Comparison of ENCODE assay signal across 24 mouse cellular contexts in the genomic region with DNA sequence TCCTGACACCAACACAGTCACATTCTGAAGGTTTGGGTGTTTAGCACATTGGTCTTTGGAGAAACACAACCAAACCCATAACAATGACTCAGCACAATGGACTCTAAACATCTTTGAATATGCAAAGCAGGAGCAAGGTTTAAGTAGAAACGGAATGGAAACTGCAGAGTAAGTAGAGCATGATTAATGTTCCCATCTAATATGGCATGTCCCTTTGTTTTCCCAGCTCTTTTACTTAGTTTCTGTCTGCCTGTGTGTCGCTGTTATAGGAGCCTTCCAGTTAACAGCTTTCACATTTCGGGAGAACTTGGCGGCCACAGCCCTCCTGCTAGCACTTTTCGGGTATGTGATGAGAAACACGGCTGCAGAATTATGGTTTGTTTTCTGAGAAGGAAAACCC.
DNase-seq lines count a peak whose midpoint lies in the region; ATAC-seq lines count a peak whose summit lies in the region.
"Had no signal": no experiment of that assay in that cellular context is flagged by ENCODE, and none has a peak within 500 bp of the region (broad histone marks: within the 10 kb centered on the region; RNA-seq: fewer than 3 reads in every experiment).

No protein-coding gene starts in this region.

- peak; percentile 3 for DNase-seq in embryonic facial prominence, embryonic 14.5 days (ENCODE audit: low spot score)
- DNase-seq in embryonic facial prominence, embryonic 10.5 days (ENCODE audit: low spot score): no peak
- DNase-seq in right cerebral cortex, postnatal 4 days: peak; percentile 21
- DNase-seq in right cerebral cortex, postnatal 36 days (ENCODE audit: low spot score in 2 of 2): no peak
- no peak for DNase-seq in liver, embryonic 11.5 days (ENCODE audit: low spot score)
- no peak for DNase-seq in left cerebral cortex, adult 9 months (ENCODE audit: low spot score in 2 of 2)
- DNase-seq: adrenal gland, postnatal 10 days; cerebellum, adult 11-12 months; cerebellum, postnatal 36 days; gastrocnemius, postnatal 25 days; heart, adult 2 months; kidney, adult 18-20 months; kidney, postnatal 25 days; layer of hippocampus, adult 9-11 months; lung, adult 2 months; thymus, postnatal 36 days had no signal

- 58% methylated on average over 6 of the region's 6 CpGs for WGBS in embryonic facial prominence, embryonic 14.5 days
- WGBS in embryonic facial prominence, embryonic 10.5 days: 73% methylated on average over 6 of the region's 6 CpGs
- WGBS in forebrain, embryonic 15.5 days: 29% methylated on average over 6 of the region's 6 CpGs
- WGBS in liver, embryonic 11.5 days: 72% methylated on average over 6 of the region's 6 CpGs

- H3K27ac ChIP-seq in embryonic facial prominence, embryonic 14.5 days (replicated peaks; ENCODE audit: low read depth, low read length): no peak overlapping the region
- H3K27ac ChIP-seq in embryonic facial prominence, embryonic 10.5 days (replicated peaks): no peak overlapping the region
- H3K27ac ChIP-seq in forebrain, embryonic 15.5 days (replicated peaks): no peak overlapping the region
- H3K27ac ChIP-seq in liver, embryonic 11.5 days (ENCODE audit: low read depth, low read length): no peak overlapping the region
- H3K27ac ChIP-seq: heart, adult 2 months; hindbrain, embryonic 10.5 days; left cerebral cortex, adult 2 months; limb, embryonic 10.5 days; midbrain, embryonic 15.5 days; neural tube, embryonic 15.5 days had no signal

- ATAC-seq in embryonic facial prominence, embryonic 14.5 days (ENCODE audit: low read depth): no peak; the same call in 1 of the 2 replicates
- ATAC-seq in forebrain, embryonic 15.5 days (replicated peaks): peak; percentile 58
- no peak for ATAC-seq in liver, embryonic 11.5 days (replicated peaks; ENCODE audit: low FRiP score)

- H3K4me1 ChIP-seq in embryonic facial prominence, embryonic 14.5 days (ENCODE audit: control insufficient read depth, insufficient read depth, low read length): no peaks in the 10 kb centered on the region
- no peaks in the 10 kb centered on the region for H3K4me1 ChIP-seq in embryonic facial prominence, embryonic 10.5 days
- no peaks in the 10 kb centered on the region for H3K4me1 ChIP-seq in forebrain, embryonic 15.5 days
- H3K4me1 ChIP-seq in liver, embryonic 11.5 days (replicated peaks; ENCODE audit: control insufficient read depth, insufficient read depth, low read length): no peaks in the 10 kb centered on the region
- H3K4me1 ChIP-seq: hindbrain, embryonic 10.5 days; limb, embryonic 10.5 days; megakaryocyte, embryonic 14.5 days; midbrain, embryonic 15.5 days; neural tube, embryonic 15.5 days had no signal

- H3K36me3 ChIP-seq in embryonic facial prominence, embryonic 14.5 days (ENCODE audit: control insufficient read depth, insufficient read depth, low read length): no peaks in the 10 kb centered on the region
- H3K36me3 ChIP-seq in embryonic facial prominence, embryonic 10.5 days (replicated peaks): no peaks in the 10 kb centered on the region
- no peaks in the 10 kb centered on the region for H3K36me3 ChIP-seq in forebrain, embryonic 15.5 days
- H3K36me3 ChIP-seq in liver, embryonic 11.5 days (ENCODE audit: control insufficient read depth, insufficient read depth, low read length): no peaks in the 10 kb centered on the region
- H3K36me3 ChIP-seq: hindbrain, embryonic 10.5 days; limb, embryonic 10.5 days; midbrain, embryonic 15.5 days; neural tube, embryonic 15.5 days had no signal

- H3K9me3 ChIP-seq in embryonic facial prominence, embryonic 14.5 days (ENCODE audit: control insufficient read depth, low read length): no peaks in the 10 kb centered on the region
- H3K9me3 ChIP-seq in embryonic facial prominence, embryonic 10.5 days: no peaks in the 10 kb centered on the region
- no peaks in the 10 kb centered on the region for H3K9me3 ChIP-seq in forebrain, embryonic 15.5 days
- H3K9me3 ChIP-seq in liver, embryonic 11.5 days (ENCODE audit: control insufficient read depth, low read length): no peaks in the 10 kb centered on the region
- H3K9me3 ChIP-seq: hindbrain, embryonic 10.5 days; limb, embryonic 10.5 days; megakaryocyte, embryonic 14.5 days; midbrain, embryonic 15.5 days; neural tube, embryonic 15.5 days had no signal

- H3K9ac ChIP-seq in embryonic facial prominence, embryonic 14.5 days (ENCODE audit: low read depth, low read length): no peak overlapping the region
- H3K9ac ChIP-seq in forebrain, embryonic 15.5 days (replicated peaks): no peak overlapping the region
- H3K9ac ChIP-seq in liver, embryonic 11.5 days (ENCODE audit: low read depth, low read length): no peak overlapping the region
- H3K9ac ChIP-seq: midbrain, embryonic 15.5 days; neural tube, embryonic 15.5 days had no signal

- H3K4me2 ChIP-seq in embryonic facial prominence, embryonic 14.5 days (ENCODE audit: low read depth, low read length): no peak overlapping the region
- no peak overlapping the region for H3K4me2 ChIP-seq in forebrain, embryonic 15.5 days (replicated peaks)
- H3K4me2 ChIP-seq in liver, embryonic 11.5 days: no peak overlapping the region
- H3K4me2 ChIP-seq: midbrain, embryonic 15.5 days; neural tube, embryonic 15.5 days had no signal

- H3K4me3 ChIP-seq in embryonic facial prominence, embryonic 14.5 days (ENCODE audit: low read depth, low read length): no peak overlapping the region
- H3K4me3 ChIP-seq in embryonic facial prominence, embryonic 10.5 days: no peak overlapping the region
- H3K4me3 ChIP-seq in forebrain, embryonic 15.5 days: no peak overlapping the region
- no peak overlapping the region for H3K4me3 ChIP-seq in liver, embryonic 11.5 days (ENCODE audit: low read depth, low read length)
- H3K4me3 ChIP-seq: erythroblast, embryonic 14.5 days; heart, adult 2 months; hindbrain, embryonic 10.5 days; left cerebral cortex, adult 2 months; limb, embryonic 10.5 days; megakaryocyte, embryonic 14.5 days; midbrain, embryonic 15.5 days; neural tube, embryonic 15.5 days had no signal

- H3K27me3 ChIP-seq in embryonic facial prominence, embryonic 14.5 days (replicated peaks; ENCODE audit: control insufficient read depth, insufficient read depth, low read length): no peaks in the 10 kb centered on the region
- no peaks in the 10 kb centered on the region for H3K27me3 ChIP-seq in embryonic facial prominence, embryonic 10.5 days (replicated peaks; ENCODE audit: low read depth, poor library complexity, severe bottlenecking)
- no peaks in the 10 kb centered on the region for H3K27me3 ChIP-seq in forebrain, embryonic 15.5 days
- no peaks in the 10 kb centered on the region for H3K27me3 ChIP-seq in liver, embryonic 11.5 days (replicated peaks; ENCODE audit: control insufficient read depth, insufficient read depth, low read length)
- H3K27me3 ChIP-seq: megakaryocyte, embryonic 14.5 days; midbrain, embryonic 15.5 days; neural tube, embryonic 15.5 days had no signal

Comparison
In these comparisons a context has a peak if more than half of its experiments do, and no peak if none do; other contexts are left out.
1. DNase-seq: peak in embryonic facial prominence, embryonic 14.5 days (single experiment) and right cerebral cortex, postnatal 4 days (single experiment); none in embryonic facial prominence, embryonic 10.5 days (single experiment), right cerebral cortex, postnatal 36 days (0 of 2), liver, embryonic 11.5 days (single experiment) and left cerebral cortex, adult 9 months (0 of 2).